Mouse (Mus musculus) liver, embryonic 14.5 days (tissue): ENCODE results near the gene Ptpdc1.

Experiments used
- CTCF ChIP-seq: IDR thresholded peaks from 2 replicates; pipeline ENCODE4 v1.5.1; 2016; ENCODE audit warnings: antibody characterized with exemption, low read depth, control low read depth
- EP300 ChIP-seq: IDR thresholded peaks from 2 replicates; pipeline ENCODE4 v1.6.1; 2016; ENCODE audit warnings: antibody characterized with exemption, low read depth

DNA sequence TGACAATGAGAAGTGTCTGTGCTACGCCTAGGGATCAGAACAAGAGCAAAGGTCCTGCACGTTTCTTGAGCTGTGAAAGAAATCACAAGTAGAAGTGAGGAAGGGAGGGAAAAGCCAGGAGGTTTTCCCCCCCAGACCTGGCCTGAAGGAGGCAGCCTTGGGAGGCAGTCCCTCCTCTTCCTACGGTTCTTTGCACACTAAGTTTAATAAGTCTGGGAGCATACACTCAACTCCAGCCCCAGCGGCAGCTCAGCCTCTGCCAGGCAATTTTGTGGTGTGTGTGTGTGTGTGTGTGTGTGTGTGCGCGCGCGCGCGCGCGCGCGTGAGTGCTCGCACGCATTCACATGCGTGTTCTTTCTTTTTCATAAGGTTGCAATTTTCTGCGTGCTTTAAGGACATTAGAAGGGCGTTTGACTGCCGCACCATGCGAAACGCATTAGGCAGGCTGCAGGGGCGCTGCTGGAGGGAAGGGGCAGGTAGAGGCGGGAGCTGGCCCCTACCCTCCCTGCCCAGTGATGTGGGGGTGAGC, 46.9 kb upstream of the Ptpdc1 start:
- TF ChIP-seq CTCF (no peak), EP300 (no peak)
